Mouse (Mus musculus): ENCODE data around the gene Scaf11. TPM values are rescaled to one million over a fixed set of nuclear protein-coding genes. Genes with fewer than 3 reads are reported as not detected.
"Not testable (repeated sequence)": the region's sequence is repeated elsewhere in the genome, so short reads cannot be mapped to it uniquely, and the experiment has no call there.

Scaf11 gene
- total RNA-seq, 2 experiments from 2014 or later = 49.2 to 52.3 TPM

DNA sequence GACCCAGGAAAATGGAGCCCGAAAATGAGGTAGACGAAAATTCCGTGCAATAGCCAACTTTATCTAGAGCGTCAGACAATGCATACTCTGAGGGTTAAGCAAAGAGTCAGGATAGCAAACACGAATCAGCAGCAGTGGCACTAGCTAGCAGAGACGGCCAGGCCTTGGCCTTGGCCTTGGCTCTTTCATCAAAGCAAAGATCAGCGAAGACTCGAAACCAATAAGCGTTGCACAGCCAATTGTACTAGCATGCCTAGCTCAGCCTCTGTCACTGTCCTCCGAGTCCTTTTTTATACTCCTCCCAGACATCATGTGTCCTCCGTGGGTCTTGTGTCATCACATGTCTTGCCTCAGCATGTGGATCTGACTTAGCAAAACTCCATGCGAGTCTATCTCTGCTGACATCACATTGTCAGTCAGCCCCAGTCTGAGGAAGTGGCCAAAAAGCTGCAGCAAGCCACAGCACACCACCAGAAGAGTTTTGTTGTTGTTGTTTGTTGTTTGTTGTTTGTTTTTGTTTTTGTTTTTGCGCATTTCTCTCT is 5.8 kb upstream of the Scaf11 start:
- DNase-seq (ENCODE audit: low spot score in 2 of 2) = no peak

DNA sequence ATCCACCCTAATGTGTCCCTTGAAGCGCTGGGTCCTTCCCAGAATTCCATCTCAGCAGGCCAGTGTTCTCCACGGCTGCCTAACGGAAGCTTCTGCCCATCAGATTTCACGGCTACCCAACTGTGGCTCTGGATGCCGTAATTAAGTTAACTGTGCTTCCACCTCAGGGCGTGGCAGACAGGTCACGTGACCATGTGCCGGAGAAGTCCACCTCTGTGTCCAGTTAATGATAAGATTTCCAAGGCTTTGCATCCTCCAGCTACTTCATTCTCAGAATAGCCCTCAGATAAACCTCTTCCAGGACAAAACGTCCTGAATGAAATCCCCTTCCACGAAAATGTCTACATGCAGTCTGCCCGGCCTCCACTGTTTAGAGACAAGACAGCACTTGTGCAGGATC is 4.4 kb upstream of the Scaf11 start:
- no peak for DNase-seq (ENCODE audit: low spot score in 2 of 2)

- DNase-seq (ENCODE audit: low spot score in 2 of 2) = no peak
These were observed 3.2 kb upstream of the Scaf11 start for GRCm38 (mm10) chr15:96463821-96464220.

- DNase-seq (ENCODE audit: low spot score in 2 of 2) = no peak
These were observed 2.0 kb upstream of the Scaf11 start for GRCm38 (mm10) chr15:96462611-96463010.

GRCm38 (mm10) chr15:96461541-96462512 is 1.2 kb upstream of the Scaf11 start:
- no peak for DNase-seq (ENCODE audit: low spot score in 2 of 2)

GRCm38 (mm10) chr15:96460451-96460729 is 253 bp downstream of the Scaf11 start:
- no peak for DNase-seq (ENCODE audit: low spot score in 2 of 2)

- peak; percentile 32 to 42 for DNase-seq (ENCODE audit: low spot score in 2 of 2)
These were observed 747 bp downstream of the Scaf11 start for GRCm38 (mm10) chr15:96459741-96460450.

DNA sequence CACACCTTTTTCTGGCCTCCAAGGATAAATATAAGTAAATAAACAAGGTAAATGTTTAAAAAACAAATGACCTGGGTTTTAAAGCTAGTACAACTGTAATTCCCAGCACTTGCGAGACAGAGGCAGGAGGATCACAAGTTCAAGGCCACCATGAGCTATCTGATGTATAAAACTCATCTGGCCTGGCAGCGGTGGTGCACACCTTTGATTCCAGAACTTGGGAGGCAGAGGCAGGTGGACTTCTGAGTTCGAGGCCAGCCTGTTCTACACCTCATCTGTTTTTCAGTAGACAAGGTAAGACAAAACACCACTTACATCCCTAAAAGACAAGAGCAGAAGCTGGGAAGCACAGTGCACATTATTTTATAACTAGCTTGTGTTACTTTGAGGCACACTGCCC is 2.4 kb downstream of the Scaf11 start:
- DNase-seq (ENCODE audit: low spot score in 2 of 2) = no peak

DNA sequence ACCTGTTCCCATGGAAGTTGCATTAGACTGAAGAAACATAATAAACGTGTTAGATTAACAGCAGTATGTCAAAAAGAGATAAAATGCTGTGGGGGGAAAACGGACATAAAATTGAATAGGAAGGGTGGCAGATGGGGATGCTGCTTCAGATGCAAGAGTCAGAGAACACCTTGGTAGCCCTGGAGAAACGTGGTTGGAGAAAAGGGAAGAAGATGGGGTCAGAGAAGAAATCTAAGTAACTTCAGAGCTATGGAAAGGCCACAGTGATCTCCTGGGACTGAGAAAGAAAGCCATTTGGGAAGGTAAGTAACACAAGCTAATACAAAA is 3.3 kb downstream of the Scaf11 start:
- no peak for DNase-seq (ENCODE audit: low spot score in 2 of 2)

- DNase-seq (ENCODE audit: low spot score in 2 of 2) = no peak
These were observed 3.8 kb downstream of the Scaf11 start for GRCm38 (mm10) chr15:96456651-96457337.

- no peak for DNase-seq (ENCODE audit: low spot score in 2 of 2)
These were observed 4.9 kb downstream of the Scaf11 start for GRCm38 (mm10) chr15:96455595-96456214.

GRCm38 (mm10) chr15:96453346-96453745 is 7.3 kb downstream of the Scaf11 start:
- no peak for DNase-seq (ENCODE audit: low spot score in 2 of 2)

GRCm38 (mm10) chr15:96448656-96449299 is 11.9 kb downstream of the Scaf11 start:
- no peak for DNase-seq (ENCODE audit: low spot score in 2 of 2)

DNA sequence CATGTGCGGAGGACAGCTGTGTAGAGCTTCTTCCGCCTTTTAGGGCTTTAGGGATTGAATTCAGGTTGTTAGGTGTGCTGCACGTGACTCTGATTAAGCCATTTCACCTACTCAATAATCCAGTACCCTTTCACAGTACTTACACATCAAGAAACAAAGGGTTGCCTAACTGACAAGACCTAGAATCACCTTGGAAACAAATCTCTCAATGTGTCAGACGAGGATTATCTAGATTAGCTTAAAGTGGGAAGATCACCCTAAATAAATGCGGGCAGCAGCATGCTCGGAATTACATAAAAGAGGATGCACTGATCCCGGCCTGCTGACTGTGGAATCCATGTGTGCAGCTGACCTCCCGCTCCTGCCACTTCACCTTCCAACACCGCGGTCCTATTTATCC is 13.9 kb downstream of the Scaf11 start:
- DNase-seq (ENCODE audit: low spot score in 2 of 2) = no peak

- DNase-seq (ENCODE audit: low spot score in 2 of 2) = not testable (repeated sequence)
These were observed 19.2 kb downstream of the Scaf11 start for GRCm38 (mm10) chr15:96441480-96441879.

GRCm38 (mm10) chr15:96434202-96434601 is 26.4 kb downstream of the Scaf11 start:
- no peak for DNase-seq (ENCODE audit: low spot score in 2 of 2)

- no peak for DNase-seq (ENCODE audit: low spot score in 2 of 2)
These were observed 40.7 kb downstream of the Scaf11 start for GRCm38 (mm10) chr15:96419920-96420319.

- DNase-seq (ENCODE audit: low spot score in 2 of 2) = no peak
These were observed 42.5 kb downstream of the Scaf11 start for GRCm38 (mm10) chr15:96418161-96418560.

DNA sequence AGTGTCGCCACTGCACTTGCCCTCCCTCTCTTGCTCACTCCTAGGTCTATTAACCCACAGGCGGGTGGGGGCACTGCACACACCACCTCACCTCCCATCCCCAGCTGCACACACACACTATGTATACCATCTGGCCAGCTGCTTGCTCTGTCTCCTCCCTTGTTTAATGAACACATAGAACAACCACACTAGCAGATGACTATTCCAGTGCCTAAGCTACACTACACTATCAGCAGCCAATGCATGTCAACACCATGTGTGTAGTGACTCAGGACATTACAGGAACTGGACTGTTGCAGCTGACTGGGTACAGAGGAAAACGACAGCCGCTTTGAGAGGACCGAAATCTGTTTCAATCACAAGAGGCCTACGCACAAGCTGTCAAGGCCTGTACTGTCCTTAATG is 51.9 kb downstream of the Scaf11 start:
- no peak for DNase-seq (ENCODE audit: low spot score in 2 of 2)

DNA sequence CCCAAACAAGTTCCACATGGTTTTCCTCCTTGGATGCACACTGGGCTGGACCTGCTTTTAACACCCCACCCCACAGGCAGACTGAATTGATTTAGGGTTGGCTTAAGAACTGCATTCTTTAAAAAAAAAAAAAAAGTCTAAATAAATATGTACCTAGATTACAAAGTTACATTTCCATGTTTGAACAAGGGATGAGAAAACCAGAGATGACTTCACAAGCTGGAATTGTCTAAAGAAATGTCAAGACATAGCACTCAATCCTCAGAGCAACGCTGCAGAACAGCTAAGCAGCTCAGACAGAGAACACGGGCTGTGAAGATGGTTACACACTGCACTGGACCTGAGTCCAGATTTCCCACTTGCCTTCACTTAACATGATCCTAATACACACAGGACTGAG is 53.5 kb downstream of the Scaf11 start:
- no peak for DNase-seq (ENCODE audit: low spot score in 2 of 2)

DNA sequence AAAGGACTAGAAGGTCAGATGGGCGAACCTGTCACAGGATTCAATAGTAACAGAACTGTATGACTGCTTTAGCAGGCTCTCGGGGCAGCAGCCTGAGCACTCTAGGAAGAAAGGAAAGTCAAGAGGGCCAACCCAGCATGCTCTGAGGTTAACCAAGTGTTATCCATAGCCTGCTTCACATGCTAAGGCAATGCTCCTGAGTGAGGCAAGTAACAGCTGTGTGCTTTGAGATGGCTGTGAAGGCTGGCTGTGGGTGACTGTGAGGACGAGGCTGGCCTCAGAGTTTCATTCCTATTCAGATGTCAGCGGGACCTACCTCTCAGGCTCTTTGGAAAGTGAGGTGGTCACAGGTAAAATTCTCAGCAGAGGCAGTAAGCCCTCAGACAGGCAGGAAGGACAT is 54.4 kb downstream of the Scaf11 start:
- no peak for DNase-seq (ENCODE audit: low spot score in 2 of 2)

All from layer of hippocampus, postnatal 14 days (tissue).